Mouse (Mus musculus): ENCODE data around the gene Tmc6.

The Tmc6 gene

GRCm38 (mm10) chr11:117780582-117781111 lies 1.4 kb downstream of the Tmc6 start:
- DNase-seq, result peak; percentile 96

GRCm38 (mm10) chr11:117780199-117780515 lies 1.8 kb downstream of the Tmc6 start:
- no peak for DNase-seq

- DNase-seq, result peak; percentile 91
Observed at GRCm38 (mm10) chr11:117779434-117780198, 2.4 kb downstream of the Tmc6 start.

GRCm38 (mm10) chr11:117778851-117779433 lies 3.1 kb downstream of the Tmc6 start:
- peak; percentile 80 for DNase-seq

- no peak for DNase-seq
Observed at GRCm38 (mm10) chr11:117778031-117778430, 4.0 kb downstream of the Tmc6 start.

GRCm38 (mm10) chr11:117777111-117777510 lies 4.9 kb downstream of the Tmc6 start:
- no peak for DNase-seq

- no peak for DNase-seq
Observed at GRCm38 (mm10) chr11:117776085-117776792, 5.8 kb downstream of the Tmc6 start.

- no peak for DNase-seq
Observed at GRCm38 (mm10) chr11:117775540-117775939, 6.5 kb downstream of the Tmc6 start.

GRCm38 (mm10) chr11:117774925-117775324 lies 7.1 kb downstream of the Tmc6 start:
- no peak for DNase-seq

GRCm38 (mm10) chr11:117772352-117772751 lies 9.6 kb downstream of the Tmc6 start:
- no peak for DNase-seq

- DNase-seq, result no peak
Observed at GRCm38 (mm10) chr11:117770407-117770806, 11.6 kb downstream of the Tmc6 start.

- no peak for DNase-seq
Observed at GRCm38 (mm10) chr11:117769683-117770047, 12.3 kb downstream of the Tmc6 start.

GRCm38 (mm10) chr11:117768725-117769682 lies 13.0 kb downstream of the Tmc6 start:
- DNase-seq, result no peak

- DNase-seq, result no peak
Observed at GRCm38 (mm10) chr11:117766275-117766674, 15.7 kb downstream of the Tmc6 start.

GRCm38 (mm10) chr11:117765361-117765760 lies 16.6 kb downstream of the Tmc6 start:
- DNase-seq, result no peak

- DNase-seq, result no peak
Observed at GRCm38 (mm10) chr11:117764319-117764718, 17.7 kb downstream of the Tmc6 start.

GRCm38 (mm10) chr11:117762246-117762645 lies 19.8 kb downstream of the Tmc6 start:
- DNase-seq, result no peak

GRCm38 (mm10) chr11:117761801-117762200 lies 20.2 kb downstream of the Tmc6 start:
- no peak for DNase-seq

GRCm38 (mm10) chr11:117760374-117761119 lies 21.5 kb downstream of the Tmc6 start:
- DNase-seq, result no peak

- no peak for DNase-seq
Observed at GRCm38 (mm10) chr11:117759267-117759666, 22.7 kb downstream of the Tmc6 start.

- DNase-seq, result no peak
Observed at GRCm38 (mm10) chr11:117755891-117756290, 26.1 kb downstream of the Tmc6 start.

- no peak for DNase-seq
Observed at GRCm38 (mm10) chr11:117751544-117751943, 30.5 kb downstream of the Tmc6 start.
